Mouse (Mus musculus) CD4-positive, CD25-positive, alpha-beta regulatory T cell, adult 4 months (primary cell): Measurements from ENCODE around the gene Ptrhd1. TPM values are rescaled to one million over a fixed set of nuclear protein-coding genes. Genes with fewer than 3 reads are reported as not detected.
"Not testable (repeated sequence)": the region's sequence is repeated elsewhere in the genome, so short reads cannot be mapped to it uniquely, and the experiment has no call there.

Experiments used
- ATAC-seq: one replicate; pipeline ENCODE4 v1.8.0; 2017
- polyA plus RNA-seq, 2 experiments: library from polyadenylated mRNA; unstranded; fragments of 100-300 nt; shearing (Covaris generic); gene quantifications; one replicate each; pipeline ENCODE4 v1.2.1; 2017

Ptrhd1 gene
- polyA plus RNA-seq = 1 to 10 TPM; 4.1 to 4.5 TPM

GRCm38 (mm10) chr12:4233572-4234508, at the start of gene Ptrhd1, which contains the start of gene Cenpo:
Gene Ptrhd1 (plus strand): TSS chr12:4234027.
Gene Cenpo (minus strand): TSS chr12:4234294.
- ATAC-seq = peak; percentile 95

GRCm38 (mm10) chr12:4184648-4185047, 49.2 kb upstream of the Ptrhd1 start:
- no peak for ATAC-seq

- ATAC-seq = no peak
These were observed 45.4 kb upstream of the Ptrhd1 start for GRCm38 (mm10) chr12:4188171-4189059.

- no peak for ATAC-seq
These were observed 44.8 kb upstream of the Ptrhd1 start for GRCm38 (mm10) chr12:4189060-4189447.

GRCm38 (mm10) chr12:4192514-4192913, 41.3 kb upstream of the Ptrhd1 start:
- ATAC-seq = no peak

GRCm38 (mm10) chr12:4193025-4193740, 40.6 kb upstream of the Ptrhd1 start:
- ATAC-seq = no peak

- ATAC-seq = no peak
These were observed 39.2 kb upstream of the Ptrhd1 start for GRCm38 (mm10) chr12:4194643-4195042.

GRCm38 (mm10) chr12:4198702-4199101, 35.1 kb upstream of the Ptrhd1 start:
- ATAC-seq = no peak

GRCm38 (mm10) chr12:4199271-4199670, 34.6 kb upstream of the Ptrhd1 start:
- no peak for ATAC-seq

- ATAC-seq = no peak
These were observed 32.2 kb upstream of the Ptrhd1 start for GRCm38 (mm10) chr12:4201454-4202200.

GRCm38 (mm10) chr12:4202206-4202605, 31.6 kb upstream of the Ptrhd1 start:
- ATAC-seq = no peak

GRCm38 (mm10) chr12:4206106-4206505, 27.7 kb upstream of the Ptrhd1 start:
- no peak for ATAC-seq

GRCm38 (mm10) chr12:4208405-4209133, 25.3 kb upstream of the Ptrhd1 start:
- peak; percentile 89 for ATAC-seq

- no peak for ATAC-seq
These were observed 24.6 kb upstream of the Ptrhd1 start for GRCm38 (mm10) chr12:4209196-4209595.

GRCm38 (mm10) chr12:4211174-4211573, 22.7 kb upstream of the Ptrhd1 start:
- no peak for ATAC-seq

- ATAC-seq = no peak
These were observed 20.9 kb upstream of the Ptrhd1 start for GRCm38 (mm10) chr12:4212908-4213307.

- no peak for ATAC-seq
These were observed 3.7 kb upstream of the Ptrhd1 start for GRCm38 (mm10) chr12:4230156-4230555.

- ATAC-seq = no peak
These were observed 1.1 kb upstream of the Ptrhd1 start for GRCm38 (mm10) chr12:4232777-4233176.

- no peak for ATAC-seq
These were observed 3.7 kb downstream of the Ptrhd1 start for GRCm38 (mm10) chr12:4237481-4237880.

GRCm38 (mm10) chr12:4240281-4240680, 6.5 kb downstream of the Ptrhd1 start:
- ATAC-seq = not testable (repeated sequence)

GRCm38 (mm10) chr12:4243805-4244204, 10.0 kb downstream of the Ptrhd1 start:
- no peak for ATAC-seq
